Mouse (Mus musculus): ENCODE data around the gene Prdm16.

The Prdm16 gene

DNA sequence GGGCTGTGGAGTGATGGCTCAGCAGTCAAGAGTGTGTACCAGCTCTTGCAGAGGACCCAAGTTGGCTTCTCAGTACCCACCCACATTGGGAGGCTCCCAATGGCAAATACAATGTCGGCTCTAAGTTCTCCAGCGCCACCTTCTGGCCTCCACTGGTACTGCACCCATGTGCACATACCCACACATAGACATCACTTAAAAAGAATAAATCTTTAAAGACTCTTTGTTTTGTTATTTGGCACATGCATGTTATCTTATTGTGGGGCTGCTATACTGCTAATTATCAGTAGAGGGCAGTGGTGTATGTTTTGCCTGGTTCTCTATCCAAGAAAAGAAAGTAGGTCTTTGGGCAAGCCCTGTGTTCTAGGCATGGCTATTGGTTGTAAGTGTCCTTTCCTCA, 217.7 kb downstream of the Prdm16 start:
- DNase-seq (ENCODE audit: low spot score), result no peak

DNA sequence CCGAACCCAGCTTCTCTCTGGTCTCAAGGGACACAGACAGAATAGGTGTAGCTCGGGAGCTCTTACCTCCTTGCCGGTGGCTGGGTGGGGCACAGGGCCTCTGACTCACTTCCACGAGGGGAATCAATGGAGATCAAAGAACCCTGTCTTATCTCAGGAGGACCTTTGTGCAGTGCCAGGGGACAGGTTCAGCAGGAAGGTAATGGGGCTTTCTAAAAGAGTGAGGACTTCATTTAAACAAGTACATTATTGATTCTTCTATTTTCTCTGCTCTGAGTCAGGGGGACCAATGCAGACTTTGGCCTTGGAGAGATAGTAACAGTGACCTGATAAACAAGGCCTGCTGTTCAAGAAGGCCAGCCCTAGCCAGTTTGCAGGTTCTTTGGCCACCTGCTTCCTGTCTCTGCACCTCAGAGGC, 218.3 kb downstream of the Prdm16 start:
- no peak for DNase-seq (ENCODE audit: low spot score)

DNA sequence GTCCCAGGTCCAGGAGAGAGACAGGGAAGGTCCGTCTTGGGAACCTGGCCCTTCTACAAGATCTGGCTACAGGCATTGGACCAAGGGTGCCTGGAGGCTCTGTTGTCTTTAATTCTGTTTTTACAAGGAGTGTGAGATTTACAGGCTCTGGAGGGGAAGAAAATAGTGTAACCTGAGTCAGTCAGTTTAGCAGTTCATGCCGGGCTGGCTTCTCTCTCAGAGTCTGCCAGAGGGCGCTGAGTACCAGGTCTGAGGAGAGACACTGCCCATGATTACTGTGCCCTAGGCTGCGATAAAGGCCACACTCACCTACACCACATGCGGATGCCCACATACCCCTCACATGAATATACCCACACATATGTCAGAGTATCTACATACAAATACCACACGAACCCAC, 219.9 kb downstream of the Prdm16 start:
- DNase-seq (ENCODE audit: low spot score), result no peak

DNA sequence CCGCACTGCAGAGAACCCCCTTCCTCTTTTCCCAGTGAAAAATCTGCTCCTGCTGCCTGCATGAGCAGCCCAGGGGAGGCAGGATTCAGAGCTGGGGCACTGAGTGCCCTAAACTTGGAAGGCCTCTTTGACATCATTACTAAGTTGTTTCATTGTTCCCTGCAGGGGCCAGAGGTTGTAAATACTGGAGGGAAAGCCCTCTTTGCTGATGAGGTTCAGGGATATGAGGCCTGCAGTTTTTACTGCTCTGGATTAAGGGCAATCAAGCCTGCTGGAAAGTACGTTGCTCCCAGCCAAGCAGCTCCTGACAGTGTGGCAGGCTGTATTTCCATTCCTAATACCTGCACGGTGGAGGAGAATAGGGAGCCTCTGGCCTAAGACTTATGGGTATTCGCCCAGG, 221.8 kb downstream of the Prdm16 start:
- DNase-seq (ENCODE audit: low spot score), result no peak

DNA sequence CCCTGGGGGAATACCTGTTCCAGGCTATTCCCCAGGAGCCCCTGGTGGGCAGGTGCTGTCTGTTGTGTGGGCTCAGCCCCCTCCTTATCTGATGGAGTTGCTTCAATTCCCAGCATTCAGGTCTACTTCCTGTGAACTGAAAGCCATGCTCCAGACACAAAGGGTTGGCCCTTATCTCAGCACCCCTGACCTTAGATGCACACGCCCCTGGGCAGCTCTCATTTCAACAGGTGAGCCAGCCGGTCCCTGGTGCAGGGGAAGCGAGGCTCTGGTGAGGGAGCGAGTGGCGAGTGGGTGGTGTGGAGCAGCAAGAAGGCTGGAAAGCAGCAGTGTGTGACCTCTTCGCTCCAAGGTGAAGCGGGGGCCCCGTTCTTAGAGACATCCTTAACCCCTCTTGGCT, 226.1 kb downstream of the Prdm16 start:
- DNase-seq (ENCODE audit: low spot score), result no peak

DNA sequence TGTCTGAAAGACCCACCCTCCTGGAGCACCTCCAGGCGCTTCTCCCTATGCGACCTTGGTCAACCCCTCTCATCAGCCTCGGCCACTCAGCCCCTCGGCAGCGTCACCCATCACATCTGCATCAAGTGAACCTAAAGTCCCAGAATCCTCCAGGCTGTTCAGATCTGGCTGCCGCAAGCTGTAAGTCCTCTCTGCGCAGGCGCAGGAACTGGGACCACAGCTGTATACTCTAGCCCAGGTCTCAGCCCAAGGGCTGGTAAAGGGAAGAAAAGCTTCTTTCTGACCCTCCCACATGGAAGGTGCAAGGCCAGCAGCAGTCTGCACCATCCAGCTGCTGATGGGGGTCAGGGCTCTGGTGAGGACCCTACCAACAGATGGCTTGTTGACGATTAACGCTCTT, 226.8 kb downstream of the Prdm16 start:
- no peak for DNase-seq (ENCODE audit: low spot score)

DNA sequence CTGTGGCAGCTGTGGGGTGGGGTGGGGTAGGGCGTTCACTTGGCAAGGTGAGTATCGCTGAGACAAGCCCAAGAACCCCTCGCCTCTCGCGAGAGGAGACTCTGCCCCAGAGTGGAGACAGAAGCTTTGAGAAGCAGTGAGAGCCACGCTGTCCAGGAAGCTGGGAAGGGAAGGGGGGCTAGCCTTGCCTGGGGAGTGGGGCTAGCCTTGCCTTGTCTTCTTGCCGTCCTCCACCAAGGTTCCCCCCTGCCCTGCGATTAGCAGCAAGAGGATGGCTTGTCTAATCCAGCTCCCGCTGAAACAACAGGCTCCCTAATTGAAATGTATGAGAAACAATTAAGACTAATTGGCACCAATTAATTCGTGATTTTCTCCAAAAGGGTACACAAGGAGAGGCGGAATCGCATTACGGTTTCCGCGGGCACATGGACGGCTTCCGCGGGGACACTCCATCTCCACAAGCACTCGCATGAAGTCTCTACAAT, 227.4 kb downstream of the Prdm16 start:
- DNase-seq (ENCODE audit: low spot score), result no peak

DNA sequence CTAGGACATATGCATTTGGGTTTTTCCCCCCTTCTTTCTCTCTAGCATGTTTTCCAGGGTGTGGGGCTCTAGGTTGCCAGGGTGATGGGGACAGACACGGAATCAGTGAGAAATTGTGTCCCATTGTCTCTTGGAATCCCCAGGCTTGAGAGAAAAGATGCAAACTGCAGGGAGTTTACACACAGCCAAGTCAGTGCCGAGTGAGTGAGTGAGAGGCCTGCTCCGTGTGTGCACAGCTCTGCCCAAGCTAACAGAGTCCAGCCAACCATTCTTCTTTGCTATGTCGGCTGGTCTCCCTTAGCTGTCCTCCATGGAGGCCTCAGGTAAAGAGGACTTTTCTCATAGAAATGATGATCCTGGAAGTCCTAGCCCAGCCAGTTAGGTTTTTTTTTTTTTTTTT, 233.7 kb downstream of the Prdm16 start:
- DNase-seq (ENCODE audit: low spot score), result no peak

DNA sequence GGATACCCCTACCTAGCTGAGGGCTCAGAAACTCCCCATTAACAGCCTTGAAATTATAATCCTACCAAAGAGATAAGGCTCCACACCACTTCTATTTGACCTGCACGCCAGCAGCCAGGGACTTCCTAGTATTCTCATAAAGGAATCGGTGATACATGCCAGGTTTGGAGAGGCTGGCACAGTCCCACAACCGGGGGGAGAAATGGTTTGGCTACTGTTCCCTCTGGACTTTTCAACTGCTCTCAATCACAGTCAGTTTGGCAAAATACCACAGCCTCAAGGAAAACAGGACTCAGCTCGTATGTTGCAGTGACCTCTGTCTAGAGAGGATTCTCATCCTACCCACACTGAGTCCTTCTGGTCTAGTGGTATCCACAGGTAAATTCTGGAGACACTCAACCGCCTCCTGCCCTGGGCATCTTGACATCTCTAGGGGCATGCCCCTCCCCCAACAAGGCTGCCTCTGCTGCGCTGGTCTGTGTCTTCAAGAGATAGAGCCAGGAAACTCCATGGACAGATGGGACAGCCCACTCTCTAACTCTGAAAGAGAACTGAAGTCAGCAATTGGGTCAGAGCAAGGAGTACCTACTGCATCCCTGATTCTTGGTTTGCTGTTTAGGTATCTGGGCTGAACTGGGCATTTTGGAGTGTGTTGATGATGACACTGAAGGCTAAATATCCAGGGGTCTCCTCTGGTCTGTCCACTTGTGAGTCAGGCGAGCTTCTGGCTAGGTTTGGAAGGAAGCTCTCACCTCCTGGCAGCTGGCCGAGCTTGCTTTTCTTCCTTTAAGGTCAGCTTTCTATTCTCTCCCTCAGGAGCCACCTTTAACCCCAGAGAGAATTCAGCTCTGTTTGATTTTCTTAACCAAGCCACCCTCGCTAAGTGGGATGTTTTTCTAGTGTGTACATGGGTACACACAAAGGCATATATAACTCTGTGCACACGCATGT, 234.4 kb downstream of the Prdm16 start:
- no peak for DNase-seq (ENCODE audit: low spot score)

DNA sequence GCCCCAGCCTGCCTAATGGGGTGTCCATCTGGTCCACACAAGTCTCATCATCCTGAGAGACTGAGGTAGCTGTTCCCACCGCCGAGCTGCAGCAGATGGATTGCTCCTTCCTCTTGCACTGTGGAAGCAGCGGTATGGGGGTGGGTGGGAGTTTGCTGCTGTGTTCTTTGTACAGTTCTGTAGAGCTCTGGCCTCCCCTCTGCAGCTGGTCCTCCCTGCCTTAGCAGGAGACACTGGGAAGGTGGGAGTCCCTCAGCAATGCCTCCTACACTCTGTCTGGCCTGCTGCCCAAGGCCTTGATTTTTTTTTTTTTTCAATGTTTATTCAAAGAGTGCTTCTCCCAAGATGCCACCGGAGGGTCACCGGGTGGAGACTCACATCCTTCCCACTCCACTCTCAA, 235.3 kb downstream of the Prdm16 start:
- DNase-seq (ENCODE audit: low spot score), result no peak

DNA sequence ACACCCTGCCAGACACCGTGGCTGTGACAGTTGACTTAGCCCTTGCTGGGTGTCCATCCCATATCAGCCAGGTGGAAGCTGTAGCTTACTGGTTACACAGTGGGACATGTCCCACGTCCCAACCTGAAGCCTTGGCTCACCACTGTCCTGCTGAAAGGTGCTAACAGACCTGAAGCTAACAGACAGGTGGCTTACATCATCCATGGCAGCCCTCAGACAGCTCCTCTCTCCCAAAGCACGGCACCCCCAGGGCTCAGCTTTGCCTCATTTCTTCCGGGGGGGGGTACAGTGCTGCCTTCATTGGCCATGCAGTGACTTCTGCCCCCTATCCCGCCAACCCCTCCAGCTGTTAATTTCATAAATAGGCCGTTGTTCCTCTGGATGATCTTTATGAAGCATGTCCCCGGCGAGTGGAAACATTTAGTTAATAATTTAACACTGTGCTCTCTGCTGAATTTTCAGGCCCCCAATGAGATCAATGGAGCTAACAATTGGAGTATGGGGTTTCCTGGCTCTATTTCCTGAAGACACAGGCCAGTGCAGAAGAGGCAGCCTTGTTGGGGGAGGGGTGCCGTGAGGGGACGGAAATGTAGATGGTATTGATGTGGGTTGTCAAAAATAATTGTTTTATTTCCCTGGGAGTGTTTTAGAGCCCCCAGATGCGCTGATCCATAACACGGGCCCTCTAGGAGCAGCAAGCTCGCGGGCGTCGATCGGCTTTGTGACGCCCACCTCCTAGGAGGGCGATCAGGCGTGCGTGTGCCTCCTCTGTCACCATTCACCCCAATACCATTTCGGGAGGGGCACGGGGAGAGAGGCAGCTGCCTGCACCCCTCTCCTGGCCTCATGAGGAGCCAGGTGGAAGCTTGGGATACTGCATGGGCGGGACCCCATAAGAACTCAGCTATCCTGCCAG, 236.2 kb downstream of the Prdm16 start:
- no peak for DNase-seq (ENCODE audit: low spot score)

DNA sequence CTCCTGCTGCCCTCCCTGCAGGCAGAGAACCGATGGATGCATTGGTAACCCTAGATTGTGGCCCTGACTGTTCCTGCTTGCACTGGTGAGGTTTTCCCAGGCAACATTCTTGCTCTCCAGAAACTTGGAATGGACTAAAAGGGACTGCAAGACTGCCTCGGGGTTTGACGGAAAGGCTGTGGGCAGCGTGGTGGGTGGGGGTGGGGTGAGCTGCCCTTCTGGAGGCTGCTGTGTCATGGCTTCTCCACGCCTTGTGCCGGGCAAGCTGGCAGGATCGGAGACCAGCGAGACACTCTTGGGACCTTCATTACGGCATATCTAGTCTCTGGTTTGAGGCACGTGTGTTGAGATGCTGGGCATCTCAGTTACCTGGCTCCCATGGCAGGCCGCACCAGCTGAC, 237.0 kb downstream of the Prdm16 start:
- no peak for DNase-seq (ENCODE audit: low spot score)

DNA sequence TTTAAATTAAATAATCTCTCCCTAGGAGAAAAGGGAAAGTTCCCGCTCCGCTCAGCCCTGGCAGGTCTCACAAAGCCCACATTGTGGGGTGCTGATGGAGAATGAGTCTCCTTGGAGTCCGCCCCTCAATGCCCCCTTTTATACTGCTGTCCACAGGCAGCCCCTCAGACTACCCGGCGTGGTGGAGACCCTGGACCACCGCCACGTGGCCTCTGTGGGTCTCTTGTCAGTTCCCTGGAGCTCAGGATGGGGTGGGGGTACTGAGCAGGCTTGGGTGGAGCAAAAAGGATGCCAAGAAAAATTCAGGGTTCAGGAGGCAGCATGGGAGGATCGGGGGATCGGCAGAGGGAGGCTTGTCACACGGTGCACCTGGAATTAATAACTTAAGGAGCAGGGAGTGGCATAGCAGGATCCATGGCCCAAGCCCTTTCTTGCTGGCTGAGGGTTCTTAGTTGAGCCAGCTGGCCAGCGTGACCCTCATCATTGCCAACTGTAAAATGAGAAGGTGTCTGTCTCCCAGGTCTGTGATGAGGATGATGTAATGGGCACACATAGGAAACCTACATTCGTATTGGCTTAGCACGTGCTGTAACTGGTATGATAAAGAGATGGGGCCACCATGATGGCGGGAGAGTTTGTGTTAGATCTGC, 239.9 kb downstream of the Prdm16 start:
- DNase-seq (ENCODE audit: low spot score), result no peak

DNA sequence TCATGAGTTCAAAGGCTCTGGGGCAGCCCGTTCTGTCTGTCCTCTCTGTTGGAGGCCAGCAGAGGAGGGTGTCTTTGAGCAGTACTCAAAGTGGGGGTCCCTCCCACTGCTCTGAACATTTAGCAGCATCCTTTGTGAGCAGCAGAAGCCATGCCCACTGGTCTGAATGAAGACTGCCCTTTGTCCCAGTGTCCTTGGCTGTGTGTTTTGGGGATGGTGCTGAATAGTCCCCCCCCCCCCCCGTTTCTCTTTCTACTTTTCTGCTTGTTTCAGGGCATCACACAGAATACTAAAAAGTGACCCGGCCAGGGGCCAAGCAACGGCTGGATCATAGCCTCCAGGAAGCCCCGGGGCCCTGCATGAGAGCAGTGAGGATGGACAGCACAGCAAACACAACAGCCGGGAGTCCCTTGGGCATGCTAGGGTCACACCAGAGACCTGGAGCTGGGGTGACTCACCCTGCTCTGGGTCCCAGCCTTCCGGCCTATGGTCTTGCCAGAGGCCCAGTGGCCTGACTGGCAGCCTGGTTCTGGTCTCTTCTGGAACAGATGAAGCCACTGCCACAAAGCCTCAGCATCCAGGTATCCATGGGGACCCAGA, 242.4 kb downstream of the Prdm16 start:
- DNase-seq (ENCODE audit: low spot score), result no peak

DNA sequence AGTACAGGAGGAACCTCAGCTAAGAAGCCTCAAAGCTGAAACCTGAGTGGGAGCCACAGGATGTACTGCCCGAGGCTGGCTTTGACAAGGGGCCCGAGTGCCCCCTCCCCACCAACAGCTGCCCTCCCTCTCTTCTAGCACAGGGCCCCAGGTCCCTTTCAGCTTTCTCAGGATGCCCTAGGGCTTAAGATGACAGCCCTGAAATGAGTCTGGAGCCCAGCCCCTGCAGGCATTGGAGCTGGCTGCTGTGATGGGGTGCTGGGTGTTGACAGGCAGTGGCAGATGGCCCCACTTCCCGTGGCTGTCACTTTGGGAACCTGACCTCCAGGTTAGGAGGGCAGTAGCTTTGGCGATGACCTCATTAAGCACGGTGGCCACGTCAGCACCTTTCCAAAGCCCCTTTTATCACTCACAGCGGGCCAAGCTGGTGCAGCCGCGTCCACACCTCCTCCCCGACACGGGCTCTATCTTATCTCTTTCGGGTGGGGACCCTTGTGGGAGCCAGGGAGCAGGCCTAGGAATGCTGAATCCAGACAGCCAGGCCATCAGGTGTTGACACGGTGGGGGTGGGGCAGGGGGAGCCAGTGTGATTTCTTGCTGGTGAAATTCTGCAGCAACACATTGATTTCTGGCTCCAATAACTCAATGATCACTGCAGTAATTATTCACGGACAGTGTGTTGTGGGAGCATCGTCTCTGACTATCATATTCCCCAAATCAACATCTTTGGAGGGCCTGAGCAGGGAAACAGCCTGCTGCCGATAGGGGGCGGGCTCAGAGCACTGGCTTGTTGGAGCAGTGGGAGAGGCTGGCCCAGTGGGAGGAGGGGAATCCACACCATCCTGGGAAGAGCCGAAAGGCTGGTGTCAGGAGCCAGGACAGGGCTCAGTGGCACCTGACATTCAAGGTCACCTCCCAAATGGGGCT, 243.2 kb downstream of the Prdm16 start:
- DNase-seq (ENCODE audit: low spot score), result no peak

DNA sequence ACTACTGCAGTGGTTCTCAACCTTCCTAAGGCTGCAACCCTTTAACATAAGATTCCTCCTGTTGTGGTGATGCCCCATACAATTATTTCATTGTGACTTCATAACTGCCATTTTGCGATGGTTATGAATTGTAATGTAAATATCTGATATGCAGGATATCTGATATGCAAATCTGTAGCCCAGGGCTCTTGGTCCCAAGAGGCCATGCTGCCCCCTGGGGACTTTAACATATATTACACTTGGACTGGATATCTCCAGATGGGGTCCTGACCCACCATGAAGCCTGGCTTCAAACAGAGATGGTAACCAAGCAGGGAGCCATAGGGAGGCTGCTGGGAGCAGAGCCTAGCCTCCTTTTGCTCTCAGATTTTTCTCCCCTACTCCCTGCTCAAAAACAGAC, 244.0 kb downstream of the Prdm16 start:
- no peak for DNase-seq (ENCODE audit: low spot score)

DNA sequence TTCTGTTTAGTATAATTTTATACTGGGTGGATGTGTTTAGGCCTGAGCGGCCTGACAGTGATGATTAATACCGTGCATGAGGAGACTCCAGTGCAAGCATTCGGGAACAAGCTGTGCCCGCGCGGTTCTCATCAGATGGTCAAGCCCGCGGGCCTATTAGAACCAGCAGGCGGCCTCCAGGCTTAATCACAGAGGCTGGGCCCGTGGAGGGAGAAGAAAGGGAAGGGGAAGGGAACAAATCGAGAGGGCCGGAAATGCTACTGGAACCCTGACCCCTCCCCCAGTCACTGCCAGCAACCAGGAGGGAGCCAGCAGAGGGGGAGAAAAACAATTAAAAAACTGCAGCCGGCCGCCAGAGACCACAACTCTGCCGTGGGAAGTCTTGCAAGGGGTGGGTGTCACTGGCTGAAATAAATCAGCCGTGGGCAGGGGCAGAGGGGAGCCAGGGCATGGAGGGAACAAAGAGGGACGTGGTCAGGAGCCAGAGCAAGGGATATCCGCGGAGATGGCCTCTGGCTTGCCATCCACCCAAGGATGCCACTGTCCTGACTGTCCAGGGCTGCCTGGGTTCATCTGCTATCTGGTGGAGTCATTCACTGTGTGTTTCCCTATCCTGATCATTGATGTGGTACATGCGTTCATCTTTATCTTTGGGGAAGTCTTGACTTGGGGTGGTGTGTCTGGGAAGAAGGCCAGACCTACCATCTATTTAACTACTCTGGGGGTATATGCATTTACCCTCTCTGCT, 246.2 kb downstream of the Prdm16 start:
- no peak for DNase-seq (ENCODE audit: low spot score)

DNA sequence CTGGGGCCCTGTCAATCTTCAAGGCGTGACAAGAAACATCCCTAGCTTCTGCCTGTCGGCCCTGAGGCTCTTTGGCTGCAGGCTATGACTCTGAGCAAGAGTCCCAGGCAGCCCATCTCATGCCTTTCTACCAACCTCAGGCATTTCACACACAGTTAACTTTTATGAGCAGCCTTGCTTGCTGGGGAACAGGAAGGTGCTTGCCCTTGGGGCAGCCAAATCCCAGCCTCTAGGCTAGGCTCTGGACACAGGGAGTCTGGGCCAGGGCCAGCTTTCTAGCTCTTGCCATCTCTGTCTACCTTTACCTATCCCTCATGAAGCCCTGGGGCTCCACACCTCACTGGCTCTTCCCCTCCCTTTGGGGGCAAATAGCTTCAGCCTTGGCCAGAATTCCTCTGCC, 247.0 kb downstream of the Prdm16 start:
- no peak for DNase-seq (ENCODE audit: low spot score)

DNA sequence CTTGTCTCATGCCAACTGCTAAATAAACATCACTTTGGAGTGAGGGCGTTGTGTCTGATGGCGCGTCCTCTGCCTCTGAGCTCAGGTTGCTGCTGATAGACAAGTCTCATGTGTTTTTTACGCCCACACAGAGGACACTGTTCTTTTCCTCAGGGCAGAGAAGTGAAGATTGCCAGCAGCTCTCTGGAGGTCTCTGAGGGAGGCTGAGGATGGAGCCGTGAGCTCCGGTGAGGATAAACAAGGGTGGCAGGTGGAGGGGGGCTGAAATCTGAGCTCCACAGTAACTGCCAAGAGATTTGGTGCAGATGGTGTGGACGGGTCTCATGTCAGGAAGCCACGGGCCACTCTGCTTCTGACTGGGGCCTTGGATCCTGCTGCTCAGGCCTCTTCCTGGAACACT, 249.9 kb downstream of the Prdm16 start:
- no peak for DNase-seq (ENCODE audit: low spot score)

DNA sequence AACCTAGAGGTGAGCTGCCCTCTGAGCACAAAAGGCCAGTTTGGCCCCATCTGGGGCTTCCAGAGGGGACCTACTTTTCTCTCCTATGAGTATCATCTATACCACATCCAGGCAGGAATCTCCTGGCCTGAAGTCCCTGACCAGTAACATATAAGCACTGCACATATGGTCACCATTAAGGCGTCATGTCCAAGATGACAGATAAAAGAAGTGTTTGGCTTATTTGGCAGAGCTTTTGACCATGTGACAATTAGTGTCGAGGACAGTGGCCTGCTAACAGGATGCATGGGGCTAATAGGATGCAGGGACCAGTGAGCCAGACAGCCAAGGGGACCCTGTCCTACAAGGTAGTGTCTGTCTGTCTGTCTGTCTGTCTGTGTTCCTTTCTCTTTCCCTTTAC, 250.8 kb downstream of the Prdm16 start:
- DNase-seq (ENCODE audit: low spot score), result no peak
